Mouse (Mus musculus) heart, embryonic 15.5 days (tissue): ENCODE data around the gene Mettl23. TPM values are rescaled to one million over a fixed set of nuclear protein-coding genes. Genes with fewer than 3 reads are reported as not detected.

Experiments
- ATAC-seq: fragments of 200-750 bp; cut with Nextera tagmentation; replicated peaks from 2 replicates; pipeline ENCODE4 v1.8.0; 2017; ENCODE audit warnings: low read depth, moderate TSS enrichment; ENCODE audit not compliant: insufficient number of reproducible peaks, insufficient read depth, low FRiP score
- H3K27ac ChIP-seq: fragments of 300-500 bp; sonication (generic); 2 replicates; pipeline ENCODE4 v1.5.1; 2015; ENCODE audit warnings: mild to moderate bottlenecking, inconsistent platforms
- H3K27me3 ChIP-seq: fragments of 300-500 bp; sonication (generic); 2 replicates; pipeline ENCODE4 v1.6.1; 2015; ENCODE audit warnings: inconsistent platforms
- H3K36me3 ChIP-seq: fragments of 300-500 bp; sonication (generic); 2 replicates; pipeline ENCODE4 v1.6.1; 2015; ENCODE audit warnings: mild to moderate bottlenecking, inconsistent platforms
- H3K4me1 ChIP-seq: fragments of 300-500 bp; sonication (generic); replicated peaks from 2 replicates; pipeline ENCODE4 v1.6.1; 2015; ENCODE audit warnings: inconsistent platforms
- H3K4me2 ChIP-seq: fragments of 300-500 bp; sonication (generic); 2 replicates; pipeline ENCODE4 v1.6.1; 2015; ENCODE audit warnings: inconsistent platforms, mild to moderate bottlenecking, moderate library complexity
- H3K4me3 ChIP-seq: fragments of 300-500 bp; sonication (generic); 2 replicates; pipeline ENCODE4 v1.5.1; 2015; ENCODE audit warnings: mild to moderate bottlenecking, inconsistent platforms
- H3K9ac ChIP-seq: fragments of 300-500 bp; sonication (generic); 2 replicates; pipeline ENCODE4 v1.6.1; 2015; ENCODE audit warnings: mild to moderate bottlenecking, inconsistent platforms
- H3K9me3 ChIP-seq: fragments of 300-500 bp; sonication (generic); replicated peaks from 2 replicates; pipeline ENCODE4 v1.6.1; 2016; ENCODE audit warnings: inconsistent platforms
- whole genome bisulfite sequencing: fragments of 180-500 bp; shearing (Covaris S2); methylation state at CpG from one replicate; pipeline ENCODE4 v1.1.7; 2015; ENCODE audit warnings: mixed read lengths; 5-methylcytosine and 5-hydroxymethylcytosine counted together
- polyA plus RNA-seq: library from polyadenylated mRNA; unstranded; fragments of >200 nt; fragmentation: Nextera tagmentation; extraction: Ambion mirVana; gene quantifications from 2 replicates; pipeline ENCODE4 v1.2.1, GENCODE M21; 2015

The Mettl23 gene
- polyA plus RNA-seq, 1 experiment from 2014 or later: 63.4 TPM

DNA sequence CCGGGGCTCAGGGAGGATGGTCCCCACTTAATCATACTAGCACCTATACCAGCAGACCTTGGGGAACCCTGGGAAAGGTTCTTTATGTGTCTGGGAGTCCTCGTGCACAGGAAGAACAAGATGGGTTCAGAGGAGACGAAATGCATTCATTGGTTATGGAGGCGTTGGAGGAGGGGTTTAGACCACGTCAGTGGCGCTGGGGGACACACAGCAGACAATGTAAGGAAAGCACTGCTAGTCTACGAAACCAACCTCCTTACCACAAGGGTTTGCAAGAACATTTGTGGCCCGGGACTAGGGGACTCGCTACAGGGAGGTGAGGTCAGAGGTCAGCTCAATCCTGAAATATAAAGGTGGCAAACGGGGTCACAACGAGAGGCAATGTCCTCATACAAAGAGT, 32.5 kb upstream of the Mettl23 start:
- H3K4me1 ChIP-seq: peaks cover 59% of the 10 kb centered on the region
- H3K27ac ChIP-seq: no peak overlapping the region
- H3K4me3 ChIP-seq: no peak overlapping the region
- 82% methylated on average over 11 of the region's 11 CpGs for WGBS
- no peaks in the 10 kb centered on the region for H3K9me3 ChIP-seq
- no peak for ATAC-seq
- H3K4me2 ChIP-seq: no peak overlapping the region; the same call in 1 of the 2 replicates
- H3K36me3 ChIP-seq: no peaks in the 10 kb centered on the region
- H3K9ac ChIP-seq: 0 out of 2 replicates have a peak overlapping the region, but pooled peaks have one; percentile 28
- no peaks in the 10 kb centered on the region for H3K27me3 ChIP-seq

DNA sequence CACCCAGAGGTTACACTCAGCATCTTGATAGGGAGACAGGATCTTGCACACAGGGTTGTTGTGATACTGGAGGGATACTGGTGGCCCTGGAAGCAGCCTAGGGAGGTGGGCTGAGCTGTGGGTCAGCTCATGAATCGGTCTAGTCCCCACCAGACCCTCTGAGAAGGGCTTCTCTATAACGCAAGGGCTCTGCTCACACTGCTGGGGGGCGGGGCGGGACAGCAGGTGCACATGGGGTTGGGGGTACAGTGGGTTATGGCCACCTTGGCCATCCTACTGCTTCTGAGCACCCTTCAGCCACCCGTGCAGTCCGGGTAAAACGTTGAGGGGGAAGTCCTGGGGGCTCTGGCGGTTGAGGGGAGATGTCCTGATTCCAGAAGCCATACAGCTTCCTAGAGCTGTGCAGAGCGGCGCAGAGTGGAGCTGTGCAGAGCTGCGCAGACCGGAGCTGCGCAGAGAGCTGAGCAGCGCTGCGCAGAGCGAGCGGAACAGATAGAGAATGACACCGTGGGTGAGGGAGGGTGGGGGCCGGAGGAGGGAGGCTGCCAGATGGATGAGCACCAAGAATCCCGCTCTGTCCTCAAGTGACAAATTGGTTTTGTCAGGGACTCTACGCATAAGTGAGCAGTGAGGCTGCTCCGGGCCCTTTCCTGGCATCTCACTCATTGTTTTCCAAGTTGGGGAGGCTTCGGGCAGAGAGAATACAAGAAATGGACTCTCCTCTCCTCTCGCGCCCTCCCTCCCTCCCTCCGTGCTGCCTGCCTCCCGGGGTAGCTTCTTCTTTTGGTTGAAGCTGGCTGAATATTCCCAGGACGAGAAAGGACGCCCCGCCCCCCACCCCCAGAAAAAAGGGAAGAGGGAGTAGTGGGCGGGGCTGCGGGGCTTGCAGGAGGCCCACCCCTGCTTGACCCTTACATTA, 31.8 kb upstream of the Mettl23 start:
- H3K36me3 ChIP-seq: no peaks in the 10 kb centered on the region
- peaks cover 60% of the 10 kb centered on the region for H3K4me1 ChIP-seq
- no peaks in the 10 kb centered on the region for H3K27me3 ChIP-seq
- H3K4me2 ChIP-seq: peak overlapping the region; percentile 83
- H3K4me3 ChIP-seq: peak overlapping the region; percentile 48
- WGBS: 9% methylated on average over 31 of the region's 32 CpGs
- peak; percentile 73 for ATAC-seq
- no peaks in the 10 kb centered on the region for H3K9me3 ChIP-seq
- peak overlapping the region; percentile 75 for H3K27ac ChIP-seq
- peak overlapping the region; percentile 56 for H3K9ac ChIP-seq

DNA sequence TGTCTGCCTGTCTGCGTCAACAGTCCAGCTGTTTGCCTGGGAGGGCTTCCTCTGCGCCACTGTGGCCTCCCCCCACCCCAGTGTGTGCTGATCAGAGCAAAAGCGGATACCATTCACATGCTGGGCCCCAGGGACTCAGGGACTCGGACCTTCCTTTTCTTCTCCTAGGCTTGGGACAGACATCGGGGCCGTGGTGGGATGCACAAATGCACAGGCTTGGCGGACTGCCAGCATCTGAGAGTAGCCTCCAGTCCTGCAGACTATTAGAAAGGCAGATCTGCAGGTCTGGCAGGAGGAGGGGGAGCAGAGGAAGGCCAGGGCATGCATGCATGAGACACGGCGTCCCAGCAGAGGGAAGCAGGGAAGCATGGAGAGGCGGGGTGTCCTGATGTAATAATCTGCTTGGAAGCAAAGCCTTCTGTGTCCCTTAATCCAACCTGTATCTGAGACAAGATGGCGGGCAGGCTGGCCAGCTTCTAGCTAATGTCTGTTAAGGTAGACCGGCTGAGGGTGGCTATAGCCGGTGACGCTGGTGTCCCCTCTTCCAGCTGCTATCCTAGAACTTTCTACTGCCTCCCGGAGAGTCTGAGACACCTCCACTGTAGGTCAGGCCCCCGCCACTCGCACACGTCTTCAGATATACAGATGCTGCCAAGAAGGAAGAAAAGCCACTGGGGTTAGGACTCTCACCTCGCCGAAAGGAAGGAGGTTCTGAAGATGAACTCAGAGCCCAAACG, 30.1 kb upstream of the Mettl23 start:
- ATAC-seq: 0 out of 2 replicates have a peak, but pooled peaks have one; percentile 4
- H3K4me3 ChIP-seq: no peak overlapping the region
- no peak overlapping the region for H3K4me2 ChIP-seq
- H3K9ac ChIP-seq: no peak overlapping the region
- WGBS: 48% methylated on average over 21 of the region's 21 CpGs
- H3K4me1 ChIP-seq: peaks cover 57% of the 10 kb centered on the region
- no peaks in the 10 kb centered on the region for H3K36me3 ChIP-seq
- H3K27me3 ChIP-seq: no peaks in the 10 kb centered on the region
- H3K27ac ChIP-seq: peak overlapping the region; percentile 86
- no peaks in the 10 kb centered on the region for H3K9me3 ChIP-seq

DNA sequence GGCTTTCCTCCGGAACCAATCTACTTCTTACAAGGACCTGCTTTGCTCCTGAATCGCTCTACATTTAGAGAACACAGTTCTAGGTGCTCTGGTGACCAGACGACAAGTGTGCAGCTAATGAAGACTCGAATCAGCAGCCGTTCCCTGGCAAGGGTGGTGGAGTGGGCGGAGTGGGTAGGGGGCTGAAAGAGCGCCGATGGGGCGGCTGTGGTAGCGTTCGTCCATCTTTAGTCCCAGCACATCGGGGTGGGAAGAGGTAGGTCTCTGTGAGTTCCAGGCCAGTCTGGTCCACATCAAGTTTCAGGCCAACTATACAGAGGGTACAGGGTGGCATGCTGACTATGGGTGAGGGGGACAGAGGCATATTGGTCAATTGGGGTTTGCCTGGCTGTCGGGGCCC, 29.5 kb upstream of the Mettl23 start:
- no peak overlapping the region for H3K9ac ChIP-seq
- WGBS: 78% methylated on average over 13 of the region's 13 CpGs
- H3K36me3 ChIP-seq: no peaks in the 10 kb centered on the region
- H3K27me3 ChIP-seq: no peaks in the 10 kb centered on the region
- H3K9me3 ChIP-seq: no peaks in the 10 kb centered on the region
- no peak overlapping the region for H3K4me3 ChIP-seq
- H3K4me2 ChIP-seq: no peak overlapping the region
- no peak for ATAC-seq
- peak overlapping the region; percentile 86 for H3K27ac ChIP-seq
- H3K4me1 ChIP-seq: peaks cover 57% of the 10 kb centered on the region

DNA sequence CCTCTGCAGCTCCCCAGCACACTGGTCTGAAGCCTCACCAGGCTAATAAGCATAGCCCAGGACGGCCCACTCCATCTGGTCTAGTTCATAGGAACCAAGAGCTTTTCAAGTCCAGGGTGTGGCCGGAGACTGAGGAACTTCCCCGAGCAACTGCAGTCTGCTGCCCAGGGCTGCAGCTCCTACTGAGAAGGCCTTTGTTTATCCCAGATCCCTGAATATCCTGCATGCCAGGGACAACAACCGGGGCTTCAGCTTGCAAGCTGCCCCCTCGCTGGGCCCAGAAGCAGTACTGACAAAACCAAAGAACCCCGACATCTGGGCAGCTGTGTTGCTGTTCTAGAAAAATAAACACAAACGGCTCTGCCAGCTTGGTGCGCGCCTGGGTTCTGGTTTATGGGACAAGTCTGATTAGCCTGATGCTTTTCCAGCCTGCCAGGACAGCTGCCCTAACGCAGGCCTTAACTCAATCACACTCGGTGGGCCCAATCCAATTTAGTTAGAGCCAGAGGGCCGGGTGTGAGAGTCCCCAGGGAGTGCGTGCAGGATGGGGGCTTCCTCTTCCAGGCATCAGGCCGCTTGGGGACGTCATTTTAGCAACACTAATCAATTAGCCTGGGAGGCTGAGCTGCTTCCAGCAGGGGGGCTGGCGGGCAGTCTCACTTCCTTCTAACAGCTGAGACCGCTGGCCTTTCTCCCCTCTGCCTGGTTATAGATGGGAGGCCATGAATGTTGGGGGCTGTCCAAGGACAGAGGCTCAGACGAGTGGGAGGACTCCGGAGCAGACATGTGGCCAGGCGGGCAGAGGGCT, 28.8 kb upstream of the Mettl23 start:
- H3K27ac ChIP-seq: peak overlapping the region; percentile 86
- no peaks in the 10 kb centered on the region for H3K36me3 ChIP-seq
- no peaks in the 10 kb centered on the region for H3K27me3 ChIP-seq
- no peaks in the 10 kb centered on the region for H3K9me3 ChIP-seq
- no peak overlapping the region for H3K9ac ChIP-seq
- no peak overlapping the region for H3K4me3 ChIP-seq
- peak; percentile 32; the same call in 1 of the 2 replicates for ATAC-seq
- 30% methylated on average over 20 of the region's 20 CpGs for WGBS
- peak overlapping the region; percentile 21 for H3K4me2 ChIP-seq
- peaks cover 64% of the 10 kb centered on the region for H3K4me1 ChIP-seq

DNA sequence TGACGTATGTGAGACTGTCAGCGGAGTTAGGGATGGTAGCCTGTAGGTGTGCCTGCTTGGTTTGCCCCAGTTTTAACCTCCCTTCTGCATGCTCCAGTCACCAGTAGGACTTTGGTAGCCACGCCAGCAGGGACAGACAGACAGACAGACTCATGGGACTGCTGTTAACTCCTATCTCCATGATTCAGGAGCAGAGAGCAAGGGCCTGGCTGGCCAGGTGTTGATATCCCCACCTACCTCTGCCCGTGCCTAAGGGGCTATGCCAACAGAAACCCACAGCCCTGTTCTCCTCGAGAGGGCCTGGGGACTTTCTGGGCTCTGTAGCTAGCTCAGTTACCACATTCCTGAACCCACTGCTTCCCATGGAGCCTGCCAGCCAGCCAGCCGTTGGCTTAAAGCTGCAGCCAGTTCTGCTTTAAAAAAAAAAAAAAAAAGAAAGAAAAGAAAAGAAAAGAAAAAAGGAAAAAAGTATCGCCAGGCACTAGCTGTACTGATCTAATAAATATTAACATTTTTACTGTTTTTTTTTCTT, 28.1 kb upstream of the Mettl23 start:
- Histone ChIP-seq H3K27me3 (no peaks in the 10 kb centered on the region), H3K27ac (peak overlapping the region; percentile 86), H3K9me3 (no peaks in the 10 kb centered on the region), H3K4me2 (peak overlapping the region; percentile 21; the same call in 1 of the 2 replicates), H3K9ac (peak overlapping the region; percentile 41), H3K4me1 (peaks cover 69% of the 10 kb centered on the region), H3K36me3 (no peaks in the 10 kb centered on the region), H3K4me3 (no peak overlapping the region)
- 31% methylated on average over 7 of the region's 7 CpGs for WGBS
- ATAC-seq: no peak

DNA sequence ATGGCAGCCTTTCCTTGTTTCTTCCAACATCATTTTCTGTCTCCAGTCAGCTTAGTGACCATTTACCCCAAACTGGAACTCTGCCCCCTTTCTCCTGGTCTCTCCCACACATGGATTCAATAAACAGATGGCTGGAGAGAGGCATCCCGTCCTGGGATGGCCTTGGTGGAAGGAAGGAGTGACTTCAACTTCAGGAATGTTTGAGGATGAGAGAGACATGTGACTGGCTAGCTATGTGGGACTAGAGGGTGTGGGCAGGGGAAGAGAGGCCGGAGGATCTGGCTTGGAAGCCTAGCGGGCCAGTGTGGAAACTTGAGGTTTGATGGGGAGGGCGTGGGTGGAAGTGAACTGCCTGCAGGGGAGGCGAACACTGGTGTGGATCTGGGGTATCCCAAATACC, 26.3 kb upstream of the Mettl23 start:
- Histone ChIP-seq H3K9me3 (no peaks in the 10 kb centered on the region), H3K4me1 (peaks cover 76% of the 10 kb centered on the region), H3K27ac (peak overlapping the region; percentile 18; the same call in 1 of the 2 replicates), H3K4me3 (no peak overlapping the region), H3K9ac (no peak overlapping the region), H3K36me3 (no peaks in the 10 kb centered on the region), H3K27me3 (no peaks in the 10 kb centered on the region), H3K4me2 (no peak overlapping the region)
- no peak for ATAC-seq
- 65% methylated on average over 5 of the region's 5 CpGs for WGBS

DNA sequence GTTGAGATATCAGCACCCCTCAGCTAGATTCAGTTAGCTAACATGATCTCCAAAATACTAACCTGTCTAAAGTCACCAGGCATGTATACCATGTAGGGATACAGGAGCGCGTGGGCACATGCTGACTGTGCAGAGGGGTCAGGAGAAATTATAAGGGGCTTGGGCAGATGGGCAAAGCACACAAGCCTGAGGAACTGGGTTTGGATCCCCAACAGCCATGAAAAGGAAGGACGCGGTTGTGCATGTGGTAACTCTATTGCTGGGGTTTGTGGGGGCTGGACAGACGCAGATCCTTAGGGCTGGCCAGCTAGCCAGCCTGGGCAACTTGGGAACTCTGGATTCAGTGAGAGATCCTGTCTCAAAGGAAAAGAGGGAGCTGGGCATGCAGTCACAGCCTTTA, 25.5 kb upstream of the Mettl23 start:
- Histone ChIP-seq H3K36me3 (no peaks in the 10 kb centered on the region), H3K27ac (no peak overlapping the region), H3K4me2 (no peak overlapping the region), H3K27me3 (no peaks in the 10 kb centered on the region), H3K9me3 (no peaks in the 10 kb centered on the region), H3K9ac (no peak overlapping the region), H3K4me3 (no peak overlapping the region), H3K4me1 (peaks cover 78% of the 10 kb centered on the region)
- no peak for ATAC-seq
- WGBS: 95% methylated on average over 5 of the region's 5 CpGs

DNA sequence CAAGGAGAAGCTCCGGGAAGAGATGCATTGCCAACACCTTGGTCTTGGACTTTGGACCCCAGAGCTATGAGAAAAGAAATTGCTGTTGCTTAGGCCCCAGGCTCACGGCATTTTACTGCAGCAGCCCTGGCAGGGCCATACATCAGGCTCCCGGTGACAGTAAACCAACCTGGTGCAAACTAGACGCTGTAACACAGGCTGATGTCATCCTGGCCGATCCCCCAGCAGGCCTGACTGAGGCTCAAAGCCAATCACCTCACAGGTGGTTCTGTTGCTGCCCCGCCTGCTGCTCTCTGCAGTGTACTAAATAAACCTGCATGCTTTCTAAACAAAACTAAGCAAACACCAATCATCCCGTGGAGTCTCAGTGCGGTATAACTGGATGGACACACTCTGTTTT, 24.4 kb upstream of the Mettl23 start:
- no peaks in the 10 kb centered on the region for H3K36me3 ChIP-seq
- 51% methylated on average over 8 of the region's 8 CpGs for WGBS
- no peak for ATAC-seq
- peaks cover 69% of the 10 kb centered on the region for H3K4me1 ChIP-seq
- H3K4me3 ChIP-seq: no peak overlapping the region
- H3K27ac ChIP-seq: 0 out of 2 replicates have a peak overlapping the region, but pooled peaks have one; percentile 18
- no peaks in the 10 kb centered on the region for H3K9me3 ChIP-seq
- H3K4me2 ChIP-seq: no peak overlapping the region
- no peak overlapping the region for H3K9ac ChIP-seq
- no peaks in the 10 kb centered on the region for H3K27me3 ChIP-seq

DNA sequence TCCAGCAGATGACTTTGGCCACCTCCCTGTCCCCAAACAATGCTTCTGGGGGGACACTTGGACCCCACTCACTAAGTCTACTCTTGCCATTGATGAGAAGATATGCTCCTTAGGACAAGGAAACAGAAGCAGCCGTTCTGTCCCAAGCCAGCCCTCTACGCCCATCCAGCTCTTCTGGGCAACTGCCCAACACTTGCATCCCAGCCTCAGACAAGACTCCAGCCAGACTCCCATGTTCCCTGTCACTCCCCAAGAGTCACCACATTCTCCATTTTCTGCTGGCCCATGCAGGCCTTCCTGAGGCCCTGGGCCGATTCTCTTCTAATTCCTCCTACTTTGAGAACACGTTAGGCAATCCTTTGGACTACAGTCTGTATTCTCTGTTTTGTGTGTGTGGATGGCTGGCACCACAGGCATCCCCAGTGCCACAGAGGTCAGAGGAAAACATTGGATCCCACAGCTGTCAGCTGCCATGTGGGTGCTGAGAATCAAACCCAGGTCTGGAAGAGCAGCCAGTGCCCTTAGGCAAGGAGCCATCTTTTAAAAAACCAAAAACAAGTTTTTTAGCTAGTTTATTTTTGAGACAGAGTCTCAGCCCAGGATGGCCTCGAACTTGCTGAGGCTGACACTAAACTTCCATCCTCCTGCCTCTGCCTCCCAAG, 23.0 kb upstream of the Mettl23 start:
- H3K9me3 ChIP-seq: no peaks in the 10 kb centered on the region
- 68% methylated on average over 5 of the region's 5 CpGs for WGBS
- no peaks in the 10 kb centered on the region for H3K27me3 ChIP-seq
- no peak overlapping the region for H3K9ac ChIP-seq
- no peaks in the 10 kb centered on the region for H3K36me3 ChIP-seq
- ATAC-seq: no peak
- H3K4me3 ChIP-seq: no peak overlapping the region
- H3K4me1 ChIP-seq: peaks cover 55% of the 10 kb centered on the region
- H3K4me2 ChIP-seq: no peak overlapping the region
- peak overlapping the region; percentile 85 for H3K27ac ChIP-seq
